Mouse (Mus musculus): ENCODE results near the gene Cstf1. TPM values are rescaled to one million over a fixed set of nuclear protein-coding genes. Genes with fewer than 3 reads are reported as not detected.

Cstf1 gene
- polyA plus RNA-seq, 1 experiment from 2014 or later, result 38.6 TPM

- Histone ChIP-seq H3K4me3 (ENCODE audit: low read depth, low read length) (no peak overlapping the region), H3K4me2 (ENCODE audit: low read length) (no peak overlapping the region), H3K4me1 (ENCODE audit: control insufficient read depth, insufficient read depth, low read length) (peaks cover 27% of the 10 kb centered on the region), H3K27me3 (replicated peaks; ENCODE audit: control insufficient read depth, insufficient read depth, low read length) (no peaks in the 10 kb centered on the region), H3K9ac (ENCODE audit: low read length) (no peak overlapping the region), H3K27ac (ENCODE audit: low read depth, low read length) (peak overlapping the region; percentile 45; the same call in 1 of the 2 replicates), H3K36me3 (ENCODE audit: control insufficient read depth, insufficient read depth, low read length) (peaks cover 52% of the 10 kb centered on the region), H3K9me3 (replicated peaks; ENCODE audit: control insufficient read depth, low read length) (no peaks in the 10 kb centered on the region)
- peak; percentile 52 for DNase-seq (ENCODE audit: low spot score)
- 41% methylated on average over 9 of the region's 9 CpGs for WGBS
- ATAC-seq, result 0 out of 2 replicates have a peak, but pooled peaks have one; percentile 14
These were observed 15.7 kb upstream of the Cstf1 start for GRCm38 (mm10) chr2:172354761-172355160.

- H3K27ac ChIP-seq (ENCODE audit: low read depth, low read length), result peak overlapping the region; percentile 45
- peaks cover 60% of the 10 kb centered on the region for H3K36me3 ChIP-seq (ENCODE audit: control insufficient read depth, insufficient read depth, low read length)
- ATAC-seq, result no peak
- H3K9ac ChIP-seq (ENCODE audit: low read length), result no peak overlapping the region
- WGBS, result 70% methylated on average over 5 of the region's 5 CpGs
- H3K9me3 ChIP-seq (replicated peaks; ENCODE audit: control insufficient read depth, low read length), result no peaks in the 10 kb centered on the region
- no peak overlapping the region for H3K4me2 ChIP-seq (ENCODE audit: low read length)
- H3K4me3 ChIP-seq (ENCODE audit: low read depth, low read length), result no peak overlapping the region
- H3K4me1 ChIP-seq (ENCODE audit: control insufficient read depth, insufficient read depth, low read length), result peaks cover 27% of the 10 kb centered on the region
- H3K27me3 ChIP-seq (replicated peaks; ENCODE audit: control insufficient read depth, insufficient read depth, low read length), result no peaks in the 10 kb centered on the region
- DNase-seq (ENCODE audit: low spot score), result peak; percentile 39
These were observed 14.6 kb upstream of the Cstf1 start for GRCm38 (mm10) chr2:172355833-172356232.

- H3K4me2 ChIP-seq (ENCODE audit: low read length), result no peak overlapping the region
- H3K27me3 ChIP-seq (replicated peaks; ENCODE audit: control insufficient read depth, insufficient read depth, low read length), result no peaks in the 10 kb centered on the region
- no peak overlapping the region for H3K9ac ChIP-seq (ENCODE audit: low read length)
- no peaks in the 10 kb centered on the region for H3K4me1 ChIP-seq (ENCODE audit: control insufficient read depth, insufficient read depth, low read length)
- no peak overlapping the region for H3K27ac ChIP-seq (ENCODE audit: low read depth, low read length)
- ATAC-seq (no peak), DNase-seq (ENCODE audit: low spot score) (no peak)
- peaks cover 90% of the 10 kb centered on the region for H3K36me3 ChIP-seq (ENCODE audit: control insufficient read depth, insufficient read depth, low read length)
- 87% methylated on average over 7 of the region's 7 CpGs for WGBS
- H3K4me3 ChIP-seq (ENCODE audit: low read depth, low read length), result no peak overlapping the region
- H3K9me3 ChIP-seq (replicated peaks; ENCODE audit: control insufficient read depth, low read length), result no peaks in the 10 kb centered on the region
These were observed 7.3 kb upstream of the Cstf1 start for GRCm38 (mm10) chr2:172363176-172363575.

DNA sequence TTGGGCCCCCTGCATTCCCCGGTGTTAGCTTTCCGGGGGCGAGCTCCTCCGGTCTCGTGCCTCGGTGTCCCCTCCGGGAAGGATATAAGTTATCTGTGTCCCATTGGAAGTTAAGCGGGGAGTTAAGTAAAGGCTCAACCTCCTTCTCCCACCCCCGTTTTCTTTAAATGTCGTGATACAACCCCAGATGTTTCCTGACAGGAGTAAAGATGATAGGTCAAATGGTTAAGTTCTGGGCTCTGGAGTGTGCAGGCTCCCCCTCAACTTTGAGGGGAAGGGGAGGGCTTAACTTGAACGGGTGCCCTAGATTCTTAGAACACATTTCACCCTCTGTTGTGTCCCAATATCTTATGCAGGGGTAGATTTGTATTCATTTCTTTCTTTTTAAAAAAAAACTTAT, 777 bp downstream of the Cstf1 start:
- peak overlapping the region; percentile 91 for H3K9ac ChIP-seq (ENCODE audit: low read length)
- 0% methylated on average over 11 of the region's 11 CpGs for WGBS
- no peak for ATAC-seq
- no peaks in the 10 kb centered on the region for H3K27me3 ChIP-seq (replicated peaks; ENCODE audit: control insufficient read depth, insufficient read depth, low read length)
- peaks cover 55% of the 10 kb centered on the region for H3K36me3 ChIP-seq (ENCODE audit: control insufficient read depth, insufficient read depth, low read length)
- no peak overlapping the region for H3K27ac ChIP-seq (ENCODE audit: low read depth, low read length)
- H3K9me3 ChIP-seq (replicated peaks; ENCODE audit: control insufficient read depth, low read length), result no peaks in the 10 kb centered on the region
- peak overlapping the region; percentile 93 for H3K4me3 ChIP-seq (ENCODE audit: low read depth, low read length)
- H3K4me2 ChIP-seq (ENCODE audit: low read length), result peak overlapping the region; percentile 64
- peaks cover 16% of the 10 kb centered on the region for H3K4me1 ChIP-seq (ENCODE audit: control insufficient read depth, insufficient read depth, low read length)
- DNase-seq (ENCODE audit: low spot score), result no peak

GRCm38 (mm10) chr2:172376551-172376950, 6.1 kb downstream of the Cstf1 start:
- Histone ChIP-seq H3K4me2 (ENCODE audit: low read length) (no peak overlapping the region), H3K36me3 (ENCODE audit: control insufficient read depth, insufficient read depth, low read length) (peaks cover 89% of the 10 kb centered on the region), H3K4me1 (ENCODE audit: control insufficient read depth, insufficient read depth, low read length) (peaks cover 3% of the 10 kb centered on the region; the same call in 1 of the 2 replicates), H3K27me3 (replicated peaks; ENCODE audit: control insufficient read depth, insufficient read depth, low read length) (no peaks in the 10 kb centered on the region), H3K4me3 (ENCODE audit: low read depth, low read length) (no peak overlapping the region), H3K9me3 (replicated peaks; ENCODE audit: control insufficient read depth, low read length) (no peaks in the 10 kb centered on the region), H3K9ac (ENCODE audit: low read length) (no peak overlapping the region), H3K27ac (ENCODE audit: low read depth, low read length) (no peak overlapping the region)
- DNase-seq (ENCODE audit: low spot score) (no peak), ATAC-seq (no peak)
- 93% methylated on average over 4 of the region's 4 CpGs for WGBS

GRCm38 (mm10) chr2:172376999-172377515, 6.6 kb downstream of the Cstf1 start:
- Histone ChIP-seq H3K36me3 (ENCODE audit: control insufficient read depth, insufficient read depth, low read length) (peaks cover 94% of the 10 kb centered on the region), H3K4me1 (ENCODE audit: control insufficient read depth, insufficient read depth, low read length) (no peaks in the 10 kb centered on the region), H3K27me3 (replicated peaks; ENCODE audit: control insufficient read depth, insufficient read depth, low read length) (no peaks in the 10 kb centered on the region), H3K27ac (ENCODE audit: low read depth, low read length) (no peak overlapping the region), H3K9ac (ENCODE audit: low read length) (no peak overlapping the region), H3K9me3 (replicated peaks; ENCODE audit: control insufficient read depth, low read length) (no peaks in the 10 kb centered on the region), H3K4me2 (ENCODE audit: low read length) (no peak overlapping the region), H3K4me3 (ENCODE audit: low read depth, low read length) (no peak overlapping the region)
- DNase-seq (ENCODE audit: low spot score) (no peak), ATAC-seq (no peak)
- WGBS, result 62% methylated on average over 5 of the region's 5 CpGs

DNA sequence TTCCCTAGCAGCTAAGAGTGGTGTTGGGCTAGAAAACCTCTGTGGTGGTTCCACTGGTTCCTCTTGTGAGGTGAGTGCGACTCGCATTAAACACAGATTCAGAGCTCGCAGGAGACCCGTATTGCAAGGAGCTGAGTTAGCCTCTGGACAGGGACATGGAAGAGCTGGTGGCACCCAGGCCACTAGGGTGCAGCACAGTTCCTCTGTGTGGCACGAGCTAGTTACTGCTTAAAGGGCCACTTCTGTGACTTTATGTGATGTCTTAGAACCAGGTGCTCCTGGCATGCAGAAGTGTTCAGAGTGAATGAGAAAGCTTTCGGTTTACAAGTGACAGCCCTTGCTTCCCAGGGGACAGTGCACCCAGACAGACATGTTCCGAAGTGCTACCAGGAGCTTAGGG, 7.9 kb downstream of the Cstf1 start:
- Histone ChIP-seq H3K4me3 (ENCODE audit: low read depth, low read length) (no peak overlapping the region), H3K36me3 (ENCODE audit: control insufficient read depth, insufficient read depth, low read length) (peaks cover 99% of the 10 kb centered on the region), H3K4me2 (ENCODE audit: low read length) (no peak overlapping the region), H3K27me3 (replicated peaks; ENCODE audit: control insufficient read depth, insufficient read depth, low read length) (no peaks in the 10 kb centered on the region), H3K4me1 (ENCODE audit: control insufficient read depth, insufficient read depth, low read length) (no peaks in the 10 kb centered on the region), H3K27ac (ENCODE audit: low read depth, low read length) (no peak overlapping the region), H3K9me3 (replicated peaks; ENCODE audit: control insufficient read depth, low read length) (no peaks in the 10 kb centered on the region), H3K9ac (ENCODE audit: low read length) (no peak overlapping the region)
- no peak for ATAC-seq
- 77% methylated on average over 7 of the region's 7 CpGs for WGBS
- peak; percentile 14 for DNase-seq (ENCODE audit: low spot score)

- Histone ChIP-seq H3K9me3 (replicated peaks; ENCODE audit: control insufficient read depth, low read length) (no peaks in the 10 kb centered on the region), H3K9ac (ENCODE audit: low read length) (no peak overlapping the region), H3K4me2 (ENCODE audit: low read length) (no peak overlapping the region), H3K27me3 (replicated peaks; ENCODE audit: control insufficient read depth, insufficient read depth, low read length) (no peaks in the 10 kb centered on the region), H3K27ac (ENCODE audit: low read depth, low read length) (no peak overlapping the region), H3K4me1 (ENCODE audit: control insufficient read depth, insufficient read depth, low read length) (no peaks in the 10 kb centered on the region), H3K36me3 (ENCODE audit: control insufficient read depth, insufficient read depth, low read length) (peaks cover 77% of the 10 kb centered on the region), H3K4me3 (ENCODE audit: low read depth, low read length) (no peak overlapping the region)
- WGBS, result 94% methylated on average over 17 of the region's 17 CpGs
- ATAC-seq (no peak), DNase-seq (ENCODE audit: low spot score) (no peak)
These were observed 10.0 kb downstream of the Cstf1 start for GRCm38 (mm10) chr2:172380513-172380912.

DNA sequence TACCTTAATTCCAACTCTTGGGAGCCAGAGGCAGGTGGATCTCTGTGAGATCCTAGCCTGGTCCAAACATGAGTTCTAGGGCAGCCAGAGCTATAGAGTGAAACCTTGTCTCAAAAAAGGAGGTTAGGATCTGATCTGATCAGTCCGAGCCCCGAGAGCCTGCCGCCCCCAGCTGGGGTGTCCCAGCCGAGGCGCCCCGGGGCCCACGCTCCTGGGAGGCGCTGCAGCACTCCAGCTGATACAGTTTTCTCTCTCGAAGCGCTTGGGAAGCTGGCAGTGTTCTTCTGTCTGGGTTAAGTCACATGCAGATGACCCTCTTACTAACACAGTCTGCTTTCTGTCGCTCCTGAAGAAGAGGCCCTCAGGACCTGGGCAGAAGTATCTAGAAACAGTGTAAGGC, 10.9 kb downstream of the Cstf1 start:
- H3K9ac ChIP-seq (ENCODE audit: low read length), result no peak overlapping the region
- no peak for DNase-seq (ENCODE audit: low spot score)
- H3K4me3 ChIP-seq (ENCODE audit: low read depth, low read length), result no peak overlapping the region
- 94% methylated on average over 11 of the region's 11 CpGs for WGBS
- H3K36me3 ChIP-seq (ENCODE audit: control insufficient read depth, insufficient read depth, low read length), result peaks cover 69% of the 10 kb centered on the region
- H3K27ac ChIP-seq (ENCODE audit: low read depth, low read length), result no peak overlapping the region
- no peaks in the 10 kb centered on the region for H3K4me1 ChIP-seq (ENCODE audit: control insufficient read depth, insufficient read depth, low read length)
- no peak overlapping the region for H3K4me2 ChIP-seq (ENCODE audit: low read length)
- H3K27me3 ChIP-seq (replicated peaks; ENCODE audit: control insufficient read depth, insufficient read depth, low read length), result no peaks in the 10 kb centered on the region
- no peak for ATAC-seq
- no peaks in the 10 kb centered on the region for H3K9me3 ChIP-seq (replicated peaks; ENCODE audit: control insufficient read depth, low read length)
